Mouse (Mus musculus): ENCODE data around the gene Traf7.

DNA sequence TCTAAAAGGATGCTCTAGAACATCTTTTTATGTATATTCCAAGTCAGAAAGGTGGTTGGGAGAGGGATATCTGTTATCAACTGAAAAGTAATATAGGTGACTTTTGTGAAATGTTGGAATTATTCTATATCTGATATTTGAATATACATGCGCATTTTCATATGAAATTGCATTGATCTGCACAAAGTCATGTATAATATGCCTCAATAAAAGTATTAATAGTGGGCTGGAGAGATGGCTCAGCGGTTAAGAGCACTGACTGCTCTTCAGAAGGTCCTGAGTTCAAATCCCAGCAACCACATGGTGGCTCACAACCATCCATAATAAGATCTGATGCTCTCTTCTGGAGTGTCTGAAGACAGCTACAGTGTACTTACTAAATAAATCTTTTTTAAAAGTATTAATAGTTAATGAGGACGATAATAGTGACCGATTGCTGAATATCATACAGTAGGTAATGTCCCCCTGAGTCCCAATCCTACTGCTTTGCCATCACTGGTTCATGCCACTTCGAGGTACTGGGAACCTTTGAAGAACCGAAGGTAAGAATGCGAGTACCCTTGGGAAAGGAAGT is 58.3 kb downstream of the Traf7 start:
- TF ChIP-seq CTCF (IDR thresholded peaks at IDR 0.05; ENCODE audit: low read depth) (no peak), EP300 (optimal IDR thresholded peaks at IDR 0.05) (no peak)

Measured in stomach, postnatal 0 days (tissue).